Mouse (Mus musculus) mature B cell (primary cell): Measurements from ENCODE around the gene Emilin2.

ENCODE experiments used
- in situ Hi-C: fragments of 300-500 bp; cut with MboI; formaldehyde crosslinking; loops from 2 replicates; pipeline ENCODE4 v1.14.3; 2019

Gene Emilin2

GRCm38 (mm10) chr17:71264739-71265138 lies 47.0 kb downstream of the Emilin2 start:
- in situ Hi-C loops, result no loop called here

- in situ Hi-C loops, result no loop called here
These were observed 48.6 kb downstream of the Emilin2 start for GRCm38 (mm10) chr17:71263136-71263535.

GRCm38 (mm10) chr17:71260658-71261057 lies 51.1 kb downstream of the Emilin2 start:
- in situ Hi-C loops, result no loop called here

GRCm38 (mm10) chr17:71259727-71260126 lies 52.1 kb downstream of the Emilin2 start:
- in situ Hi-C loops, result no loop called here

GRCm38 (mm10) chr17:71256806-71257536 lies 54.8 kb downstream of the Emilin2 start:
- in situ Hi-C loops, result no loop called here

- in situ Hi-C loops, result no loop called here
These were observed 55.6 kb downstream of the Emilin2 start for GRCm38 (mm10) chr17:71256068-71256615.

- in situ Hi-C loops, result no loop called here
These were observed 57.0 kb downstream of the Emilin2 start for GRCm38 (mm10) chr17:71254736-71255135.

- in situ Hi-C loops, result no loop called here
These were observed 57.7 kb downstream of the Emilin2 start for GRCm38 (mm10) chr17:71254106-71254505.

- in situ Hi-C loops, result no loop called here
These were observed 58.4 kb downstream of the Emilin2 start for GRCm38 (mm10) chr17:71253391-71253790.

- in situ Hi-C loops, result no loop called here
These were observed 59.7 kb downstream of the Emilin2 start for GRCm38 (mm10) chr17:71252101-71252500.

- in situ Hi-C loops, result no loop called here
These were observed 60.2 kb downstream of the Emilin2 start for GRCm38 (mm10) chr17:71251601-71252001.

- in situ Hi-C loops, result no loop called here
These were observed 60.8 kb downstream of the Emilin2 start for GRCm38 (mm10) chr17:71250819-71251600.

- in situ Hi-C loops, result no loop called here
These were observed 61.7 kb downstream of the Emilin2 start for GRCm38 (mm10) chr17:71250046-71250445.

GRCm38 (mm10) chr17:71248963-71249362 lies 62.8 kb downstream of the Emilin2 start:
- in situ Hi-C loops, result no loop called here

- in situ Hi-C loops, result no loop called here
These were observed 65.8 kb downstream of the Emilin2 start for GRCm38 (mm10) chr17:71246022-71246421.

- in situ Hi-C loops, result no loop called here
These were observed 66.6 kb downstream of the Emilin2 start for GRCm38 (mm10) chr17:71245133-71245532.

- in situ Hi-C loops, result no loop called here
These were observed 69.1 kb downstream of the Emilin2 start for GRCm38 (mm10) chr17:71242666-71243065.

GRCm38 (mm10) chr17:71240811-71241210 lies 71.0 kb downstream of the Emilin2 start:
- in situ Hi-C loops, result no loop called here

GRCm38 (mm10) chr17:71238494-71238893 lies 73.3 kb downstream of the Emilin2 start:
- in situ Hi-C loops, result no loop called here

GRCm38 (mm10) chr17:71235229-71235958 lies 76.4 kb downstream of the Emilin2 start:
- in situ Hi-C loops, result no loop called here

- in situ Hi-C loops, result no loop called here
These were observed 77.7 kb downstream of the Emilin2 start for GRCm38 (mm10) chr17:71234041-71234594.

- in situ Hi-C loops, result no loop called here
These were observed 78.6 kb downstream of the Emilin2 start for GRCm38 (mm10) chr17:71233210-71233609.
